Mouse (Mus musculus) cerebellum, postnatal 10 days (tissue): ENCODE data around the gene Rnf144b.

Experiments used
- DNase-seq, 2 experiments: peaks; one replicate each; pipeline ENCODE4 v3.0.0; 2021; ENCODE audit warnings: mixed read lengths in 2 of 2

Gene Rnf144b

DNA sequence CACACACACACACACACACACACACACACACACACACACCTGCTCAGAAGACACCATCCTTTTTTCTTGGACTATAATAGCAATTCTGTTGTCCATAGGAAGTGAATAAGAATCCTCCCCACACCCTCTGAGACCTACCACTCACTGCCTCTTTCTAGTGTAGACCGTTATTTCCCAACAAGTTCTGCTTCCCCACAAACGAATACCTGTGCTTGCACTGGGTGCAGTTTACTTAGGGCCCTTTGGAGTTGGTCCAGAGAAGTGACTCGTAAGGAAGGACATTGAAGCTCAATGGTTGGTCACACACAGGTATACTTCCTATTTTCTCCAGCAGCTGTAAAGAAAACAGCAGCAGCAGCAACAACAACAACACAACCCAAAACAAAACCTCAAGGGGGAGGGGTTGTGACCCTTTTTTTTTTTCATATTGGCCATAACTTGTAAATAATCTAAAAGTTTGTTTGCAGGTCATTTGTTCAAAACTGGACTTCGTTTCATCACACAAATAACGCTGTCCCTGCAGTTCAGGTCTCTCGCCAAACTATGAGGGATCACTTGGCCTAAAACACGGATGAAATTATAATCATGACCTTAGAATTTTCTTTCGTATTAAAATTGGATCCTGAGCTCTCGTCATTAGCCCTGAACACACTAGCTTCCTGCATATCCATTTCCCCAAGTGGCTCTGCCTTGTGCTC is 60.7 kb downstream of the Rnf144b start:
- no peak for DNase-seq

DNA sequence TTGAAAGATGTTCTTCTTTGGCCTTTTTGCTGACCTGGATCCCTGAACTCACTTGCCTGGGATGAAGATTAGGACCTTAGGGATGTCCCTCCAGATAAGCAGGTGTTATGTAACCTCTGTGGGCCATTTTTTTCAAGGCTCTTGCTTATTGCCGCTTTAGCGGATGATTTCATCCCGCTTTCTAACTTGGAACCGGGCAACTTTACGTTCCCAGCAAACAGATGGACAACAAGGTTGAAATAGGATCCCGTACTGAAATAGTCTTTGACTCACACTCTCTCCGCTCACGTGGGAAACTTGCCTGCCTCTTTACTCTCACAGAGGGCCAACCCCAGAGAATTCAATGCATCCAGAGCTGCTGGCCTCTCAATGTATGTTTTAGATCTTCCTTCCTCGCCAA is 61.3 kb downstream of the Rnf144b start:
- no peak for DNase-seq

DNA sequence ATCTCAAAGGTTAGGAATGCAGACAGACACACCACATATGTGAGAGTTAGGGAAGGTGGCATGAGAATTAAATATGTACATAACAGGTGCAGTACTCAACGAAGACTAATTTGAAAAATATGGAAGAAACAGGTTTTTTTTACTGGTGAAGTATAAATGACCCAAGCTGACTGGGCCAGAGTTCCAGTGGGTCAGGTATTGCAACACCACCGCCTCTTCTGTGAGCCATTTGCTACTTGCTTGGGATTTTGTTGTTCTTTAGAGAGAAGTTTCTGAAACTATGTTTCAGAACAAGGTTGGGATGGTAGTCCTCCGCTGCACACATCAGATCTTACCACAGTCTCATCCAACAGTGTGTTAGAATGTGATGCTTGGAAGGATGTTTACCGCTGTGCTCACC is 65.4 kb downstream of the Rnf144b start:
- no peak for DNase-seq

DNA sequence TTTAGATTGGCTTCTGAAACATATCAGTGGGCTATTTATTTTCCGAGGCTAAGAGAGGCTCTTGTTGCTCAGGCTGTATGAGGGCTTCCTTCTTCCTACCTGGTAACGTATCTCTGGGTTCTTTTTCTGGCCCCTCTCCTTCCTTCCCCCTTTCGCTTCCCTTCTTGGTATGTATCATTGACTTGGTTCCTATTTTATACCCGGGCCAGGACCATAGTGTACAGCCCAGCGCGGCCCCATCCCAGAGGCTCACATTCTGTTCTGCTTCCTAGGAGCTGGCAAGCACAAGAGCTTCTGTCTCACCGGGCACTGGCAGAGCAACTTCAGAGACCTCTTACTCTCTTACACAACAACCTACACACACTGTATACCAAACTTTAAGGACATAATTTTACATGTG is 67.5 kb downstream of the Rnf144b start:
- DNase-seq: no peak

DNA sequence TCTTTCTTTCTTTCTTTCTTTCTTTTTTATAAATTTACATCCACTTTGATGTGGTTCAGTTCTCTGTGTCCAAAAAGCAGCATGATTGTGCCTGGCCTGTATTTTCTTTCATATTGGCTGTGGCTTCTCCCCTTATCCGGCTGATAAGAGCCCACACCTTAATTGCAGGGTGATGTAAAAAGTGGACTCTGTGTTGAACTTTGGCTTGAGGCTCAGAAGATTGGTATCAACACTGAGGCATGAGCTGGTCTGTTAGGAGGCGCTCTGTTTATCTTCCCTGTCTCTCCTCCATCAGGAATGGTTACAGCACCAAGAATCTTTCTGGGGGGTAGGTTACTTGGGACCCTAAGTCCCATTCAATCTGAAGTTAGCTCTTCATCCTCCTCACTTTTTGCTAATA is 69.7 kb downstream of the Rnf144b start:
- DNase-seq: no peak

DNA sequence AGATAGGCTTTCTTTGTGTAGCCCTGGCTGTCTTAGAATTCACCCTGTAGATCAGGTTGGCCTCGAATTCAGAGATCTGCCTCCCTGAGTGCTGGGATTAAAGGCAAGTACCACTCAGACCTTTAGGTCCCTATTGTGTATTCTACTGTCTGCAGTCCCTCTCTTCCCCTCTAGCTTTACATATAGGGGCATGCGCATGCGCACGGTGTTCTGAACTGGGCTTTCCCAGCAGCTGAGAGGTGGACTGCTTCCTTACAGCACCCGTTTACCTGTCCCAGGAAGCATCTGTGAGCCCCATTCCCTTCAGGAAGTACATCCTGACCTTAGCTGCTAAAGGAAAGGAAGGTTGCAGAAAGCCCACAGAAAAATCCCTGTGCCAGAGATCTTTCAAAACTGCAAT is 70.3 kb downstream of the Rnf144b start:
- no peak for DNase-seq

DNA sequence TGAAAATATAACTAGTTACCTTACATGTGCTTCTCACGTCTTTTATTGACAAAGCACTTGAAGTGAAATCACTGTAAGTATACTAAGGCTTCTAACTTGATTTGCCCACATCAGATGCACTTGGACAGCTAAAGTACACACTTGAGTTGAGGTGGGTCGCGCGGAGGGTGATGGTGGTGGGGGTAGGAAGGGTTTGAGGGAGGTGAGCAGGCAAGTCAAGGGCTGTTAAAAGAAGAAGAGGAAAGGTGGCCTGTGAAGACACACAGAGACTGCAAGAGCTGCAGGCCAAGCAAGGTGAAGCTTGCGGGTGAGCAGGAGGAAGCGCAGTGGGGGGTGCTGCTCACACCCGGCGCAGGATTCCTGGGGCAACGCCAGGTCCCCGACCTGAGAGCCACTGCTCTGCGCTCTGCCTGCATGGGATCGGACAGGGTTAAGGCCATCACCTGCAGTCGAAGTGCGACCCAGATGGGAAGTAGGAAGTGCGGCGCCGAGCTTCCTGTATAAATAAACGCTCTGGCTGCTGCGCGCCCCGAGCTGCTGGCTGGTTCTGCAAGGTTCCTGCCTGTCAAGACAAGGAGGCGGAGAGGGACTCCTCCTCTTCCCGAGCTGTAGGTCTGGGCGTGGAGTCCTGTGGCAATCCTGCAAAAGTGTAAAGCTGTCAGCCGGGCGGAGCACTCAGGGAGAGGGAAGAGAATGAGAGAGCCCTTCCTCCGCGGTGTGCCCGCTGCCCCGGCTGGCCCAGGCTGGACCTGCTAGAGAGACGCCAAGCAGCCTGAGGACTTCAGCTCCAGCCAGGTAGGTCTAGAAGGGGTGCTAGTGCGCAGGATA is 71.1 kb downstream of the Rnf144b start:
- peak; percentile 65 to 70 for DNase-seq

DNA sequence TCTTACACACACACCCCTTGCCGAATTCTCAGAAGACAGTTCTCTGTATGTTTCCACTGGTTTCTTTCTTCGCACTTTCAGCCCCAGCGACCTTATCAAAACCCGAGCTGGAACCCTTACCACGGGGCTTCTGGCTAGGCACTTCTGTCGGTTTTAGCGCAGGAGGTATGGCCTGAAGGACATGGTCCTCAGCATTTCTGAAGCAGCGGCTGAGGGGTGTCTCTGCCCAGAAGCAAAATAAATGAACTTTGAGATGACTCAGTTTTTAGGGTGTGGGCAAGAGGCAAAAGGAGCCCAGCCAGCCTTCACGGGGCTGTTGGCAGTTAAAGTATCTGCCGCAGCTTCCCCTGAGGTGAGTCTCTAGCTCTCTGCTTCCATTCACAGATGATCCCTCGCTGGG is 72.2 kb downstream of the Rnf144b start:
- peak in 1 of 2 experiments; percentile 8 for DNase-seq

DNA sequence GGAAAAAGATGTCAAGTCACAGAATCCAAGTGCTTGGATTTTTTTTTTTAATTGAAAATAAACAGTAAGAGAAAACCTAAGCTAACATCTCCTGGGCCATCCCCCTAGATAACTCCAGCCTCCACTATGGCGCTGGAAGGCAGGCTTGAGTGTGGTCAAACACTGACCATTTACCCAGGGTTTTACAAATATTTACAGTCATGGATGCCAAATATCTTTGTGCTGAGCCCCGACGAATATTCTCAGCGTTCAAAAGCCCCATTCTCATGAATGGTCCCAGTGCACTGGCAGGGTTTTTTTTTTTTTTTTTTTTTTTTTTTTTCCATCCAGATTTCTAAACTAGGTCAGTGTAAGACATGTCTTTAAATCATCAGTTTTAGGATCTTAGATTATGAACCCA is 73.0 kb downstream of the Rnf144b start:
- DNase-seq: no peak

DNA sequence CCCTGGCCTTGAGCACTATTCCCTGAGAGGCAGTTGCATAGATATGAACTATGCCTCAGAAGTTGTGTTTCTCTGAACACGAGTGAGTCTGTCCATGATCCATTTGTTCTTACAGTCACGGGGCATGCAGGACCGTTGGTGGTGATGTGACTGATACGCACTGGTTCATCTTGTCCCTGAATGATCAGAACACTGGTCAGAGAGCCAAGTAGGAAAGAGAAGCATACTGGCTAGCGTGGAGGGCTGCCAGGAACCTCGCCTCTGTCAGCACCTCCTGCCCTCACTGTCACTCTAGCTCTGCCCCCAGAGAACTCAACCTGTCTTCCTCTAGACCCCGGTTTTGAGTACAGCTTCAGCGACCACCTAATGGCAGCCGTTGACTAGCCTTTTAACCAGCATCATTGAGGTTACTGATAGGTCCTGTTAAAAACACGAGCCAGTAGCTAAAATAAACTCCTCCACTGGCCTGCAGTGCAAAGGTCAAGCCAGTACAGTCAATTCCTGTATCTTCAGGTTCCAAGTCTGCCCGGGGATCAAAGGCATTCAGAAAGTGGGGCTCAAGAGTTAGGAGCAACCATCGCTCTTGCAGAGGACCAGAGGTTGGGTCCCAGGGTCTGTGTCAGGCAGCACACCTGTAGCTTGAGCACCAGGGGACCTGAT is 77.7 kb downstream of the Rnf144b start:
- peak in 1 of 2 experiments; percentile 15 for DNase-seq

DNA sequence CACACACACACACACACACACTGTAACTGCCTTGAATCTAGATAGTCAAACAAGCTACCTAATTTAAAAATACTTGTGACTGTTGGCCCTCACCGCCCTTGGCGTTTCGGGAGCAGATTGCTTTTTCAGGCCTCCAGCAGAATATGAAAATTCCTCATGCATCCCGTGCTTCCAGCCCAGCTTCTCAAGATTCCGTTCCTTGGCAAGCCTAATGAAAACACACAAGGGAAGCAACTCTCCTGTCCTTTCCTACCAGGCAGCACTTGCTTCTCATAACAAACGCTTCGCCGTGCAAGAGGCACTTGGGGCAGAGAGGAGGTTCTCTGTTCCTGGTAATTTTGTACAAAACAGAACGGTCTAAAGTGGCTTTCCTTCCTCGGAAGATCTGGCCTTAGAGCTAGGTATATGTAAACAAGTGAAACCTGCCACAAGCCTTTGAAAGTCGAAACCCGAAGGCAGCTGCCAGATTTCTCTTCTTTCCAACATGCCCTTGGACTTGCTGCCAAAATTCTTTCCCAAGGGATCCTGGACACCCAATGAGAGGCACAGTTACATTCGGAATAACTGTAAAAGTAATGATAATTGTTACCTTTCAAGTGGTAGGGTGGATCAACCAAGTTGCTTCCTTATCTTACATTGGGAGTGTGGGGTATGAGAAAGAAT is 79.6 kb downstream of the Rnf144b start:
- DNase-seq: peak in 1 of 2 experiments; percentile 50

DNA sequence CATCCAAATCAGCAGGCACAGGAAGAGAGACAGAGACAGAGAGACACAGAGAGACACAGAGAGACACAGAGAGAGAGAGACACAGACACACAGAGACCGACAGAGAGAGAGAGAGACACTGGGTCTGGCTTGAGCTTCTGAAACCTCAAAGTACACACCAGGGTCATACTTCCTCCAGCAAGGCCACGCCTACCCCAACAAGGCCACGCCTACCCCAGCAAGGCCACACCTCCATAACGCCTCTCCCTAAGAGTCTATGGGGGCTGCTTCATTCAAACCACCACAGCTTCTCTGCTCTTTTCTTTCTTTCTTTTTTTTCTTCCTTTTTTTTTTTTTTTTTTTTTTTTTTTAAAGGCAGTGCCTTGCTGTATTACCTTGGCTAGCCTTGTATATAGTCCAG is 88.0 kb downstream of the Rnf144b start:
- DNase-seq: no peak

DNA sequence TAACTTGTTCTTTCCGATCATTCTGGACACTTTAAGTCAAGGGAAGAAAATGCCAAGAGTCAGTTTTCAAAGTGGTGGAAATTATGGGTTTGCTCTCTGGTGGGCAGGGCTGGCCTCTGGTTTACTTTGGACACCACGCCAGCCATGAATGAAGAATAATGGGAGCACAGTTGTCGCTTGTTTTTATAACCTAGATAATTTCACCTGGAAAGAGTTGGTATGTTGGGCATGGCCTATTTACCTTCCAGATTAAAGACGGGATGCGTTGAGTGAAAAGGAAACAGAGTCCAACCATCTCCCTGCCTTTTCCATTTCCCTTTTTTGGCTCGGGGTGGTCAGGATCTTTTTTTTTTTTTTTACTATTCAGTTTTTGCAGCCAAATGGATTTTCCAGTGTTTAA is 88.5 kb downstream of the Rnf144b start:
- DNase-seq: no peak

DNA sequence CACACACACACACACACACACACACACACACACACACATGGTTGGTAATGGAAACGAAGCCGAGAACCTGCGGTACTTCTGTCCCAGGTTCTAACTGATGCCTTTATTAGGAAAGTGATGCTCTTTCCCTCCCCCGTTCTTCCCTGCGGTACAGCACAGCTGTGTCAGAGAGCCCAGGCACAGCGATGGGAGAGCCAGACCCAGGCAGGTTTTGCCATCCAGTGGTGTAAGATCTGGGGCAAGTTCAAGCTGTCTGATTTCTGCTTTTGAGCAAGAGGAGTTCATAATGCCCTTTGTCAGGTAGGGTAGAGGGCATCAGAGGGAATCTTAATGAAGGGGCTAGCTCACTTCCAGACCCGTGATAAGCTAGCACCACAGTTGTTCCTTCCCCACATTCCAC is 89.1 kb downstream of the Rnf144b start:
- no peak for DNase-seq

DNA sequence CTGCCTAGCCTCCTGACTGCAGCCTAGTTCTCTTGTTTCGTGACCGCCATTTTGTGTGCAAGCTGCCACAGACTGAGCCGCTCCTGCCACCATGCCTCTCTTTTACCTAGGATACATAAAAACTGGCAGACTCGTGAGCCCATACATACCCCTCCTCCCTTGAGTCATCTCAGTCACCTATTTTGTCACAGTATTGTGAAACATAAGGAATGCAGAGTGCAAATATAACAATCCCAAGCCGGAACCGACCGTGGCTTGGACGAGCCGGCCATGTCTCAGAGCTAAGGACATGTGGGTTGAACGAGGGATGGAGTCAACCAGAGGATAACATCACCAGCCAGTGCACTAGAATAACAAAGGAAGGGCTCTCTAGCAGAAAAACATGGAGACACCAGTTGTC is 91.4 kb downstream of the Rnf144b start:
- no peak for DNase-seq

DNA sequence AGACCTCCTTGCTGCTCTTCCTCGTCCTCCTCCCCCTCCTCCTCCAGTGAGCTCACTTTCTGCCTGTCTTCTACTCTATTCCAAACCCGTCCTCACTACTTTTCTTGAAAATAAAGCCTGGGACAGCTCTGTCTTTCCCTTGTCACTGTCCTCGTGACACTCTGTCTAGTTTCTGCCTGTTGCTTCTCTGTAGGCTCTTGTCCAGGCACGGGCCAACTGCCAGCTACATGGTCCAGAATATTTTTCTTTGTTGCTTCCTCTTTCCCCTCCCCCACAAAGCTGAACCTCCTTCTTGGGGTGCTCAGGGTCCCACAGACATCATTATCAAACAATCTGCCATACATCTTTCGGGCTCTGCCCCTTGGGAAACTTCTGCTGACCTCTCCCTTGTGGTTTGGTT is 92.4 kb downstream of the Rnf144b start:
- peak; percentile 46 to 57 for DNase-seq

DNA sequence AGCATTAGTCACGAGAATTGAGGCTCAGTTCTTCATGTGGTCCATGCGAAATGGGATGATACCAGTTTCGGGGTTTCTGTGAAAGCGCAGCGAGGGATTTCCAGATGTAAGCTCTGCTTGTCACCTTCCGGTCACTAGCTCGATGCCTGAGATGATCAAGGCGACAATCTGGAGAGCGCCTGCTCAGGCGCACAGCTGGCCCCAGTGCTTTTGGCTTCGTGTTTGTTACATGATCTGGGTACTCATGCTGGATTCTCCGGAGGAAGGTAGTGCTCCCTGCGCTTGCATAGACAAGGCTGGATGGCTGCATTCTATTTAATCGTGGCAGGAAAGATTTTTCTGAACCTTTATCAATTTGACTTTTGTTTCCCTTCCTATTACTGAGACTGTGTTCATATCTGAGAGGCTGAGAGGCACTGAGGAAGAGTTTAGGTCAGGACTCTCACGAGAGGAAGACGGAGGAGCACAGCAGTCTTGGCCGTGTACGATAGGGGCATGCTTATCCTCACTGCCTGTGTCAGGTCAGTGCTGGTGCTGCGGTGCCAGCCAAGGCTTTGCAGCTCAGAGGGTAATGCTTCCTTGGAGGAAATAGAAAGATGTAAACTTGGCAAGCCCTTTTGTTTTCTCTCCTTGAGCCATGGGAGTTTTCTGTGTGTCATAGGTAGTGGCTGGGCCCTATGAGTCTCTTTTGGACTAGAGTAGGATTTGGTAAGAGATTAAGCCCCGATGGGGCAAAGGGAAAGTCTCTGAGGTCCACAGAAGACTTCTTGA is 93.5 kb downstream of the Rnf144b start:
- no peak for DNase-seq

DNA sequence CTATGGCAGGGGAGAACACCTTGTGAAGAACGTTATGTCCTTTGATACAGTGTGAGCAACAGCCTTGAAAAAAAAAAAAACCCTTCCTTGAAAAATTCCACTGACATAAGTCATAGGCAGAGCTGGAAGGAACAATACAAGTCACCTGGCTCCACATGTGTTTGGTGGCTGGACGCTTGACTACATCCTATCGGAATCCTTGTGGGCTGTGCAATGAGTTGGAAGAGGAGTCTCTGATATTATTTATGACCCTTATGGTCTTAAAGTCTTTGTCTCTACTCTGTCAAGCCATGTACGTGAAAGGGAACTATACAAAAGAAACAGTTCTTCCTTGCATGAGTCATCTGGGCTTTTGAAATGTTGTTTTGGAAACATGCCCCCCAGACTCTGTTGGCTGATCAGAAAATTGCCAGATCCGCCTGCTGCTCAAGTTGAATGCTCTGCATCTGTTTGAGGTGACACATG is 94.7 kb downstream of the Rnf144b start:
- peak in 1 of 2 experiments; percentile 9 for DNase-seq

DNA sequence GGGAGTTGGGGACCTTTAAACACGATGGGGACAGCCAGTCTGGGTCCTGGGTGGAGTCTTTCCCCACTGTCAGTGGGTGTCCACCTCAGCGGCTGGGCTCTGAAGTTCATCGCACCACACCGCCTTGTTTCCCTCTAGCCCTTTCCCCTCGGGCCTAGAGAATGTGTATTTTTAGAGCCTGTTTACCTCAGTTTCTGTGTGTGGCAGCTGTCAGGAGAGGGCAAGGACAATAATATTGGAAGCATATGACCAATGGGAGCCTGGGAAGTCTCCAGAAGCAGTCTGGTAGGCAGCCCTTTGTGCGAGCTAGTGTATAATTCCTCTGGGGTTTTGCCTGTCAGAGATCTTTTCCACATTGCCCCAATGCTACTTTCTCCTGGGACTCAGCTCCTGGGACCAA is 95.9 kb downstream of the Rnf144b start:
- DNase-seq: no peak

DNA sequence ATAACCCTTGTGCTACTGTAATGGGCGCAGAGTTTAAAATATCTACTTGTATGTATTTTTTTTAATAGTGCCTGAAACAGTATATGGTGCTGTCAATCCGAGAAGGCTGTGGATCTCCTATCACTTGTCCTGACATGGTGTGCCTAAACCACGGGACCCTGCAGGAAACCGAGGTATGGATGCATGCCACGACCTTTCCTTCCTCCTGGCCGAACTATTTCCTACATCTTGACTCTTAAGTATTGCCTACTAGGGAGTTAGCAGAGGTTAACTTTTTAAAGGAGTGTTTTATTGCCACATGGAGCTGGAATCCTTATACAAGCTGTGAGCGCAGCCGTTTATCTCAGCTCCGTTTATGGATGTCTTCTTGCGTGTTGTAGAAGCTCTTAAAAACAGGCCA is 98.0 kb downstream of the Rnf144b start:
- DNase-seq: no peak

DNA sequence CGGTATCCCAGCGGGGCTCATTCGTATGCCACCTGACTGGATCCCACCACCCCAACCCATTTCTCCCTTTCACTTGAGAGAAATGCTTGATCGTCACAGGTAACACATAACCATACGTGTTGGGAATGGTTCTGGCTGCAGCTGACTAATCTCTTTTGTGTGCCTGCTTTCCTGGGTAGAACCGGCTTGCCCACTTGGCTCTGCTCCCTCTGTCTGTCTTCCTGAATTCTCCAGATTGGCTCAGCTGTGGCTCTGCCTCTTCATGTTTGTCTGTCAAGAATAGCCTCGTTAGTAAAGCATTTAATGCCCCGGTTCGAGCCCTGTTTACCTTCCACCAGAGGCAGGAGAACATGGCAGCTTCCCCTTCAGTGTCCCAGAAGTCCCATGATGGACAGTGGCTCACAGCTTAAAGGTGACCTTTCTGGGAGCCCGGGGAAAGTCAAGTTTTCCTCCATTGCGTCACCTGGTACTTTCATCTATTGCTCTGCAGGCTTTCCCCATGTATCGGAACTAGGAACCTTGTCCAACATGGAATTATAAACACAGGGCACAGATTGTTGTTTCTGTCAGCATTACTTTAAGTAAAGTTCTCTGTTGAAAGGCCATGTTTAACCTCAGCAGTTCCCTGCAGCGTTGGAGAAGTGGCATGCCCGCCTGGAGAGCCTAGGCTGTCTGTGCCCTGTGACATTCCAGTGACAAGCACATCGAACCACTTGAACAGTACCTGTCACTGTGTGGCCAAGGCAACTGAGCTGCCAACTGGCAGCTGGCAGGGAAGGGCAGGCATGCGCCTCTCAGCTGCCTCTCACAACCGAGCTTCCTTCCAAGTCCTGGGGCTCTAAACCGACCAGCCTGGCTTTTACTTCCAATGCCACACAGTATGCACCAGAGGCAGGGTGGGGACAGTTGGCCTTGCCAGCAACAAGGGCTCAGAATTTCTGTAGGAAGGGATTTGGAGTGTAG is 101.4 kb downstream of the Rnf144b start:
- DNase-seq: peak; percentile 83 to 92
